In the genomic region with DNA sequence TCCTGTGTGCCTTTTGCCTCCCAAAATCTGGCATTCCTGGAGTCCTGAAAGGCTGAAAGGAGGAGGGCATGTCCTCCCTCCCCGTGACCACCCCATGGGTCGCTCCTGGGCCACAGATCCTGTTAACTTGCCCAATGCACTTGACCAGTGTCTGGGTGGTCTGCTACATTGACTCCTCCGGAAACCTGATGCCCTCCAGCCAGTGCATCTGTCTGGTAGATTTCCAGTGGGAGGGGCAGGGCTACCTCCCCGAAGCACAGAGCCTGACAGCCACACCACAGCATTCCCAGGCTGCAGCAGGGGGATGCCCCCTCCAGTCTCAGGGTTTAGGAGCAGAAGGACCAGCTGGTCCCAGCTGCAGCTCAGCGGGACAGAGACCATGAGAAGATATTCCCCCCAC, we compare ENCODE assay signal across 23 mouse cellular contexts. TPM values are rescaled to one million over a fixed set of nuclear protein-coding genes. Genes with fewer than 3 reads are reported as not detected.
DNase-seq lines count a peak whose midpoint lies in the region; ATAC-seq and TF ChIP-seq lines count a peak whose summit lies in the region.
"Had no signal": no experiment of that assay in that cellular context is flagged by ENCODE, and none has a peak within 500 bp of the region (broad histone marks: within the 10 kb centered on the region; RNA-seq: fewer than 3 reads in every experiment).

No protein-coding gene starts in this region.

- no peak overlapping the region for H3K27ac ChIP-seq in hindbrain, postnatal 0 days
- H3K27ac ChIP-seq in hindbrain, embryonic 11.5 days (ENCODE audit: low read depth, low read length), result no peak overlapping the region
- H3K27ac ChIP-seq in limb, embryonic 10.5 days, result peak overlapping the region; percentile 72
- H3K27ac ChIP-seq: embryonic facial prominence, embryonic 15.5 days; forebrain, embryonic 12.5 days; hindbrain, embryonic 12.5 days; liver, embryonic 14.5 days; midbrain, embryonic 12.5 days; stomach, embryonic 15.5 days had no signal

- 6% methylated on average over 5 of the region's 5 CpGs for WGBS in hindbrain, postnatal 0 days
- 12% methylated on average over 5 of the region's 5 CpGs for WGBS in hindbrain, embryonic 11.5 days
- WGBS in limb, embryonic 10.5 days, result 17% methylated on average over 5 of the region's 5 CpGs

- H3K36me3 ChIP-seq in hindbrain, postnatal 0 days (ENCODE audit: insufficient read depth, low read length), result no peaks in the 10 kb centered on the region
- H3K36me3 ChIP-seq in hindbrain, embryonic 11.5 days (ENCODE audit: control insufficient read depth, insufficient read depth, low read length), result no peaks in the 10 kb centered on the region
- peaks cover 31% of the 10 kb centered on the region for H3K36me3 ChIP-seq in E14TG2a.4 (ENCODE audit: insufficient read depth, low read length)
- no peaks in the 10 kb centered on the region for H3K36me3 ChIP-seq in limb, embryonic 10.5 days
- H3K36me3 ChIP-seq: embryonic facial prominence, embryonic 15.5 days; forebrain, embryonic 12.5 days; hindbrain, embryonic 12.5 days; midbrain, embryonic 12.5 days; stomach, embryonic 15.5 days had no signal

- no peak for TF ChIP-seq CTCF in hindbrain, postnatal 0 days (IDR thresholded peaks at IDR 0.05; ENCODE audit: low read depth)
- TF ChIP-seq CTCF in E14TG2a.4 (conservative IDR thresholded peaks at IDR 0.05; ENCODE audit: low read length), result no peak

- H3K4me2 ChIP-seq in hindbrain, postnatal 0 days (ENCODE audit: low read depth, low read length), result no peak overlapping the region
- no peak overlapping the region for H3K4me2 ChIP-seq in hindbrain, embryonic 11.5 days (replicated peaks; ENCODE audit: low read depth, low read length)
- H3K4me2 ChIP-seq: embryonic facial prominence, embryonic 15.5 days; forebrain, embryonic 12.5 days; hindbrain, embryonic 12.5 days; midbrain, embryonic 12.5 days; stomach, embryonic 15.5 days had no signal

- no peak overlapping the region for H3K4me3 ChIP-seq in hindbrain, postnatal 0 days (ENCODE audit: low read length)
- H3K4me3 ChIP-seq in hindbrain, embryonic 11.5 days (ENCODE audit: low read depth, low read length), result no peak overlapping the region
- peak overlapping the region; percentile 56 for H3K4me3 ChIP-seq in E14TG2a.4 (replicated peaks; ENCODE audit: low read length)
- H3K4me3 ChIP-seq in limb, embryonic 10.5 days, result no peak overlapping the region
- H3K4me3 ChIP-seq: embryonic facial prominence, embryonic 15.5 days; forebrain, embryonic 12.5 days; hindbrain, embryonic 12.5 days; midbrain, embryonic 12.5 days; myocyte; stomach, embryonic 15.5 days had no signal

- peak; percentile 32 for ATAC-seq in hindbrain, postnatal 0 days
- no peak for ATAC-seq in hindbrain, embryonic 11.5 days (ENCODE audit: low FRiP score)

- DNase-seq in hindbrain, postnatal 0 days (ENCODE audit: low spot score), result peak; percentile 30
- DNase-seq in hindbrain, embryonic 11.5 days (ENCODE audit: low spot score), result no peak
- peak; percentile 68 for DNase-seq in embryo, embryonic 10 days (ENCODE audit: low spot score)
- no peak for DNase-seq in limb, embryonic 10.5 days (ENCODE audit: low spot score)
- DNase-seq in spleen, postnatal 10 days (ENCODE audit: low spot score in 2 of 2), result no peak
- no peak for DNase-seq in cerebellum, postnatal 36 days
- no peak for DNase-seq in urinary bladder, postnatal 36 days (ENCODE audit: low spot score in 2 of 2)
- DNase-seq: adrenal gland, postnatal 14 days; cerebellum, adult 2 months; kidney, adult 2 months had no signal

- no peaks in the 10 kb centered on the region; the same call in 1 of the 2 replicates for H3K27me3 ChIP-seq in hindbrain, postnatal 0 days (ENCODE audit: insufficient read depth, low read length)
- no peaks in the 10 kb centered on the region; the same call in 1 of the 2 replicates for H3K27me3 ChIP-seq in hindbrain, embryonic 11.5 days (ENCODE audit: control insufficient read depth, insufficient read depth, low read length)
- no peaks in the 10 kb centered on the region for H3K27me3 ChIP-seq in E14TG2a.4 (ENCODE audit: insufficient read depth, low read length)
- peaks cover 4% of the 10 kb centered on the region; the same call in 1 of the 2 replicates for H3K27me3 ChIP-seq in limb, embryonic 10.5 days (ENCODE audit: low read depth, poor library complexity, severe bottlenecking)
- H3K27me3 ChIP-seq: stomach, embryonic 15.5 days had no signal

- no peaks in the 10 kb centered on the region for H3K9me3 ChIP-seq in hindbrain, postnatal 0 days (ENCODE audit: low read length)
- H3K9me3 ChIP-seq in hindbrain, embryonic 11.5 days (ENCODE audit: control insufficient read depth, low read length), result no peaks in the 10 kb centered on the region
- H3K9me3 ChIP-seq in E14TG2a.4 (ENCODE audit: low read length), result no peaks in the 10 kb centered on the region
- H3K9me3 ChIP-seq in limb, embryonic 10.5 days (replicated peaks), result no peaks in the 10 kb centered on the region
- H3K9me3 ChIP-seq: embryonic facial prominence, embryonic 15.5 days; forebrain, embryonic 12.5 days; hindbrain, embryonic 12.5 days; stomach, embryonic 15.5 days had no signal

- H3K9ac ChIP-seq in hindbrain, postnatal 0 days (replicated peaks; ENCODE audit: low read length), result no peak overlapping the region
- no peak overlapping the region for H3K9ac ChIP-seq in hindbrain, embryonic 11.5 days (ENCODE audit: low read depth, low read length)
- H3K9ac ChIP-seq: embryonic facial prominence, embryonic 15.5 days; forebrain, embryonic 12.5 days; hindbrain, embryonic 12.5 days; liver, embryonic 14.5 days; midbrain, embryonic 12.5 days; stomach, embryonic 15.5 days had no signal

- no peaks in the 10 kb centered on the region for H3K4me1 ChIP-seq in hindbrain, postnatal 0 days (ENCODE audit: insufficient read depth, low read length)
- 0 out of 2 replicates have a peak, but pooled peaks cover 3% of the 10 kb centered on the region for H3K4me1 ChIP-seq in hindbrain, embryonic 11.5 days (replicated peaks; ENCODE audit: control insufficient read depth, insufficient read depth, low read length)
- H3K4me1 ChIP-seq in E14TG2a.4 (replicated peaks; ENCODE audit: low read depth, low read length), result peaks cover 68% of the 10 kb centered on the region
- peaks cover 54% of the 10 kb centered on the region for H3K4me1 ChIP-seq in limb, embryonic 10.5 days
- H3K4me1 ChIP-seq: stomach, embryonic 15.5 days had no signal

RNA-seq across cellular contexts. Expression of a gene that starts 15.2 kb away (rescaled TPM):
- not detected in 2 replicates for total RNA-seq in hindbrain, postnatal 0 days (2014; rRNA removed)
- not detected in 2 replicates for polyA plus RNA-seq in hindbrain, postnatal 0 days (2015; fragmentation: Nextera tagmentation; extraction: Ambion mirVana)
- polyA plus RNA-seq in hindbrain, embryonic 11.5 days (2014; fragmentation: Nextera tagmentation; extraction: Ambion mirVana), result not detected in 2 replicates
- polyA plus RNA-seq in limb, embryonic 10.5 days (2016; fragmentation: Nextera tagmentation; extraction: Ambion mirVana), result not detected in 2 replicates
- total RNA-seq: adrenal gland, postnatal 14 days; granulocyte monocyte progenitor cell, adult 5-6 weeks; left cerebral cortex, postnatal 10 days had no signal
- polyA plus RNA-seq: C2C12; cerebellum, adult 2 months; embryonic facial prominence, embryonic 15.5 days; forebrain, embryonic 12.5 days; heart, embryonic 14.5 days; hindbrain, embryonic 12.5 days; liver, embryonic 14.5 days; midbrain, embryonic 12.5 days; myocyte; stomach, embryonic 15.5 days; thymus, postnatal 0 days had no signal

RNA-seq across cellular contexts. Expression of a gene that starts 15.8 kb away (rescaled TPM):
- total RNA-seq in hindbrain, postnatal 0 days (2014; rRNA removed), result 5.3 and 5.8 TPM in 2 replicates
- 10.3 and 10.5 TPM in 2 replicates for polyA plus RNA-seq in hindbrain, postnatal 0 days (2015; fragmentation: Nextera tagmentation; extraction: Ambion mirVana)
- polyA plus RNA-seq in hindbrain, embryonic 11.5 days (2014; fragmentation: Nextera tagmentation; extraction: Ambion mirVana), result 17.6 and 21.8 TPM in 2 replicates
- 67.4 and 93.9 TPM in 2 replicates for polyA plus RNA-seq in limb, embryonic 10.5 days (2016; fragmentation: Nextera tagmentation; extraction: Ambion mirVana)
- polyA plus RNA-seq: C2C12, myocyte had no signal

Comparison
In these comparisons a context has a peak if more than half of its experiments do, and no peak if none do; other contexts are left out.
1. DNase-seq: peak in hindbrain, postnatal 0 days (single experiment) and embryo, embryonic 10 days (single experiment); none in hindbrain, embryonic 11.5 days (single experiment), limb, embryonic 10.5 days (single experiment), spleen, postnatal 10 days (0 of 2), cerebellum, postnatal 36 days (0 of 2) and urinary bladder, postnatal 36 days (0 of 2).